ENCODE assay signal across 12 mouse cellular contexts in genomic region chr5:76702104-76702503, GRCm38 (mm10). TPM values are rescaled to one million over a fixed set of nuclear protein-coding genes. Genes with fewer than 3 reads are reported as not detected.
DNase-seq lines count a peak whose midpoint lies in the region; ATAC-seq lines count a peak whose summit lies in the region.
"Had no signal": no experiment of that assay in that cellular context is flagged by ENCODE, and none has a peak within 500 bp of the region (broad histone marks: within the 10 kb centered on the region; RNA-seq: fewer than 3 reads in every experiment).

No protein-coding gene starts in this region.

- no peak overlapping the region for H3K27ac ChIP-seq in heart, embryonic 15.5 days
- no peak overlapping the region for H3K27ac ChIP-seq in heart, embryonic 10.5 days
- peak overlapping the region; percentile 73 for H3K27ac ChIP-seq in forebrain, embryonic 13.5 days
- H3K27ac ChIP-seq in midbrain, embryonic 11.5 days (ENCODE audit: low read depth, low read length): peak overlapping the region; percentile 30; the same call in 1 of the 2 replicates

- H3K27me3 ChIP-seq in heart, embryonic 15.5 days: no peaks in the 10 kb centered on the region
- H3K27me3 ChIP-seq in heart, embryonic 10.5 days (ENCODE audit: insufficient read depth, poor library complexity, severe bottlenecking): no peaks in the 10 kb centered on the region
- H3K27me3 ChIP-seq in forebrain, embryonic 13.5 days: no peaks in the 10 kb centered on the region
- no peaks in the 10 kb centered on the region for H3K27me3 ChIP-seq in midbrain, embryonic 11.5 days (ENCODE audit: control insufficient read depth, insufficient read depth, low read length)

- no peaks in the 10 kb centered on the region for H3K9me3 ChIP-seq in heart, embryonic 15.5 days (replicated peaks)
- no peaks in the 10 kb centered on the region for H3K9me3 ChIP-seq in heart, embryonic 10.5 days
- H3K9me3 ChIP-seq in forebrain, embryonic 13.5 days (replicated peaks): no peaks in the 10 kb centered on the region
- H3K9me3 ChIP-seq in midbrain, embryonic 11.5 days (ENCODE audit: control insufficient read depth, low read length): no peaks in the 10 kb centered on the region

- H3K4me1 ChIP-seq in heart, embryonic 15.5 days (replicated peaks): peaks cover 19% of the 10 kb centered on the region; the same call in 1 of the 2 replicates
- H3K4me1 ChIP-seq in heart, embryonic 10.5 days: peaks cover 11% of the 10 kb centered on the region
- H3K4me1 ChIP-seq in forebrain, embryonic 13.5 days: peaks cover 62% of the 10 kb centered on the region
- H3K4me1 ChIP-seq in midbrain, embryonic 11.5 days (ENCODE audit: control insufficient read depth, insufficient read depth, low read length): peaks cover 25% of the 10 kb centered on the region

- H3K36me3 ChIP-seq in heart, embryonic 15.5 days: no peaks in the 10 kb centered on the region
- H3K36me3 ChIP-seq in heart, embryonic 10.5 days: no peaks in the 10 kb centered on the region
- H3K36me3 ChIP-seq in forebrain, embryonic 13.5 days (ENCODE audit: poor library complexity, severe bottlenecking): no peaks in the 10 kb centered on the region
- peaks cover 2% of the 10 kb centered on the region; the same call in 1 of the 2 replicates for H3K36me3 ChIP-seq in midbrain, embryonic 11.5 days (ENCODE audit: control insufficient read depth, insufficient read depth, low read length)

- WGBS in heart, embryonic 15.5 days: 59% methylated on average over 9 of the region's 9 CpGs
- 53% methylated on average over 9 of the region's 9 CpGs for WGBS in heart, embryonic 10.5 days
- 31% methylated on average over 9 of the region's 9 CpGs for WGBS in forebrain, embryonic 13.5 days
- 30% methylated on average over 9 of the region's 9 CpGs for WGBS in midbrain, embryonic 11.5 days

- no peak overlapping the region for H3K4me3 ChIP-seq in heart, embryonic 15.5 days
- H3K4me3 ChIP-seq in heart, embryonic 10.5 days: no peak overlapping the region; the same call in 1 of the 2 replicates
- no peak overlapping the region for H3K4me3 ChIP-seq in forebrain, embryonic 13.5 days
- no peak overlapping the region for H3K4me3 ChIP-seq in midbrain, embryonic 11.5 days (ENCODE audit: low read depth, low read length)

- no peak for DNase-seq in heart, embryonic 10.5 days (ENCODE audit: low spot score)
- DNase-seq in embryo, embryonic 10 days (ENCODE audit: low spot score): peak; percentile 23
- DNase-seq in midbrain, embryonic 11.5 days (ENCODE audit: low spot score, missing footprints): peak; percentile 87
- no peak for DNase-seq in c-Kit-positive CD71-positive TER-119-positive erythroid progenitor cells, embryonic 14.5 days (ENCODE audit: low spot score)
- DNase-seq in urinary bladder, postnatal 36 days (ENCODE audit: low spot score in 2 of 2): no peak
- no peak for DNase-seq in testis, postnatal 10 days (ENCODE audit: low spot score)
- DNase-seq: cerebellum, adult 11 months; kidney, adult 8-10 months; right cerebral cortex, postnatal 14 days; thymus, adult 2 months had no signal

- no peak for ATAC-seq in heart, embryonic 15.5 days (replicated peaks; ENCODE audit: insufficient number of reproducible peaks, insufficient read depth, low FRiP score, low read depth)
- peak; percentile 66 for ATAC-seq in forebrain, embryonic 13.5 days
- peak; percentile 49; the same call in 1 of the 2 replicates for ATAC-seq in midbrain, embryonic 11.5 days (ENCODE audit: low FRiP score)

- H3K4me2 ChIP-seq in heart, embryonic 15.5 days: peak overlapping the region; percentile 53; the same call in 1 of the 2 replicates
- peak overlapping the region; percentile 34 for H3K4me2 ChIP-seq in forebrain, embryonic 13.5 days
- H3K4me2 ChIP-seq in midbrain, embryonic 11.5 days: no peak overlapping the region

- no peak overlapping the region for H3K9ac ChIP-seq in heart, embryonic 15.5 days
- H3K9ac ChIP-seq in forebrain, embryonic 13.5 days: no peak overlapping the region; the same call in 1 of the 2 replicates
- no peak overlapping the region for H3K9ac ChIP-seq in midbrain, embryonic 11.5 days (ENCODE audit: low read length)

RNA-seq across cellular contexts. Expression of gene C530008M17Rik, which starts 45.8 kb away (rescaled TPM):
- 26.9 and 32.4 TPM in 2 replicates for polyA plus RNA-seq in heart, embryonic 15.5 days (2015; fragmentation: Nextera tagmentation; extraction: Ambion mirVana)
- polyA plus RNA-seq in heart, embryonic 10.5 days (2016; fragmentation: Nextera tagmentation; extraction: Ambion mirVana): 29.9 and 32.3 TPM in 2 replicates
- polyA plus RNA-seq in forebrain, embryonic 13.5 days (2015; fragmentation: Nextera tagmentation; extraction: Ambion mirVana): 68.9 and 77.4 TPM in 2 replicates
- 33.0 TPM in 2 replicates for polyA plus RNA-seq in midbrain, embryonic 11.5 days (2014; fragmentation: Nextera tagmentation; extraction: Ambion mirVana)

Comparison
In these comparisons a context has a peak if more than half of its experiments do, and no peak if none do; other contexts are left out.
1. H3K27ac ChIP-seq: peak in forebrain, embryonic 13.5 days (single experiment) and midbrain, embryonic 11.5 days (single experiment); none in heart, embryonic 15.5 days (single experiment) and heart, embryonic 10.5 days (single experiment).
2. DNase-seq: peak in embryo, embryonic 10 days (single experiment) and midbrain, embryonic 11.5 days (single experiment); none in heart, embryonic 10.5 days (single experiment), c-Kit-positive CD71-positive TER-119-positive erythroid progenitor cells, embryonic 14.5 days (single experiment), urinary bladder, postnatal 36 days (0 of 2) and testis, postnatal 10 days (single experiment).